Mouse (Mus musculus) adrenal gland, adult 2 months (tissue): ENCODE measurements around the gene Olfml2b. TPM values are rescaled to one million over a fixed set of nuclear protein-coding genes. Genes with fewer than 3 reads are reported as not detected.

Experiments
- polyA plus RNA-seq: library from polyadenylated mRNA; depleted of rRNA; stranded (reverse); fragments of >200 nt; gene quantifications from 2 replicates; pipeline ENCODE4 v1.2.3, GENCODE M21; 2012; rRNA removed
- total RNA-seq, 2 experiments: library from RNA; stranded (reverse); gene quantifications; 2 replicates each; pipeline ENCODE4 v1.2.3; 2021

The Olfml2b gene
- total and polyA plus RNA-seq, 3 experiments, result 5.0 to 11.3 (median 7.9) TPM

Other genes with a start within 250 kb of the Olfml2b start
- 10 to 100 TPM; 22.0 to 24.1 TPM for gene Nos1ap, start 54.7 kb upstream of the Olfml2b start, total RNA-seq
- gene Nos1ap, start 54.7 kb upstream of the Olfml2b start, polyA plus RNA-seq, result 44.8 and 49.3 TPM in 2 replicates
- 10 to 100 TPM; 33.3 to 33.5 TPM for gene Atf6, start 223.2 kb downstream of the Olfml2b start, total RNA-seq
- 8.1 and 11.8 TPM in 2 replicates for gene Atf6, start 223.2 kb downstream of the Olfml2b start, polyA plus RNA-seq
- under 1 TPM; 0.62 to 0.72 TPM for gene Gm26620, start 240.5 kb downstream of the Olfml2b start, total RNA-seq
- gene Gm26620, start 240.5 kb downstream of the Olfml2b start, polyA plus RNA-seq, result 4.5 and 5.1 TPM in 2 replicates
- 10 to 100 TPM; 12.9 to 20.6 TPM for gene Dusp12, start 241.0 kb downstream of the Olfml2b start, total RNA-seq
- gene Dusp12, start 241.0 kb downstream of the Olfml2b start, polyA plus RNA-seq, result 12.4 and 13.5 TPM in 2 replicates